Mouse (Mus musculus) midbrain, embryonic 10.5 days (tissue): ENCODE data around the gene Mettl9. TPM values are rescaled to one million over a fixed set of nuclear protein-coding genes. Genes with fewer than 3 reads are reported as not detected.

Experiments used
- DNase-seq: peaks from one replicate; pipeline ENCODE4 v3.0.0-alpha.2; 2017; ENCODE audit warnings: low spot score
- H3K27ac ChIP-seq: fragments of 300-500 bp; sonication (generic); replicated peaks from 2 replicates; pipeline ENCODE4 v1.5.1; 2016; ENCODE audit warnings: mild to moderate bottlenecking
- H3K27me3 ChIP-seq: fragments of 300-500 bp; sonication (generic); 2 replicates; pipeline ENCODE4 v1.6.1; 2016; ENCODE audit warnings: low read depth, mild to moderate bottlenecking; ENCODE audit not compliant: poor library complexity, severe bottlenecking
- H3K36me3 ChIP-seq: fragments of 300-500 bp; sonication (generic); 2 replicates; pipeline ENCODE4 v1.6.1; 2016; ENCODE audit warnings: mild to moderate bottlenecking, moderate library complexity
- H3K4me1 ChIP-seq: fragments of 300-500 bp; sonication (generic); 2 replicates; pipeline ENCODE4 v1.6.1; 2016
- H3K4me3 ChIP-seq: fragments of 300-500 bp; sonication (generic); 2 replicates; pipeline ENCODE4 v1.5.1; 2016; ENCODE audit warnings: mild to moderate bottlenecking, moderate library complexity
- H3K9me3 ChIP-seq: fragments of 300-500 bp; sonication (generic); replicated peaks from 2 replicates; pipeline ENCODE4 v1.6.1; 2016; ENCODE audit warnings: mild to moderate bottlenecking
- WGBS: fragments of 180-500 bp; shearing (Covaris S2); methylation state at CpG from one replicate; pipeline ENCODE4 v1.1.7; 2016; 5-methylcytosine and 5-hydroxymethylcytosine counted together
- polyA plus RNA-seq: library from polyadenylated mRNA; unstranded; fragments of >200 nt; fragmentation: Nextera tagmentation; extraction: Ambion mirVana; gene quantifications from 2 replicates; pipeline ENCODE4 v1.2.1, GENCODE M21; 2016

Gene Mettl9
- polyA plus RNA-seq, 1 experiment from 2014 or later = 210 TPM

- Histone ChIP-seq H3K27ac (no peak overlapping the region), H3K4me1 (peaks cover 8% of the 10 kb centered on the region; the same call in 1 of the 2 replicates), H3K36me3 (peaks cover 16% of the 10 kb centered on the region), H3K27me3 (no peaks in the 10 kb centered on the region), H3K4me3 (no peak overlapping the region), H3K9me3 (no peaks in the 10 kb centered on the region)
- DNase-seq = no peak
- WGBS = 81% methylated on average over 8 of the region's 8 CpGs
Observed at GRCm38 (mm10) chr7:121084840-121085453, 50.7 kb downstream of the Mettl9 start.

GRCm38 (mm10) chr7:121085500-121085899 is 51.3 kb downstream of the Mettl9 start:
- H3K4me1 ChIP-seq = peaks cover 8% of the 10 kb centered on the region; the same call in 1 of the 2 replicates
- DNase-seq = no peak
- no peak overlapping the region for H3K27ac ChIP-seq
- WGBS = 44% methylated on average over 4 of the region's 4 CpGs
- H3K4me3 ChIP-seq = no peak overlapping the region
- peaks cover 10% of the 10 kb centered on the region for H3K36me3 ChIP-seq
- no peaks in the 10 kb centered on the region for H3K27me3 ChIP-seq
- H3K9me3 ChIP-seq = no peaks in the 10 kb centered on the region

GRCm38 (mm10) chr7:121088745-121089144 is 54.5 kb downstream of the Mettl9 start:
- peaks cover 8% of the 10 kb centered on the region; the same call in 1 of the 2 replicates for H3K4me1 ChIP-seq
- no peak overlapping the region for H3K27ac ChIP-seq
- no peak overlapping the region for H3K4me3 ChIP-seq
- H3K27me3 ChIP-seq = no peaks in the 10 kb centered on the region
- 78% methylated on average over 5 of the region's 5 CpGs for WGBS
- DNase-seq = no peak
- H3K36me3 ChIP-seq = no peaks in the 10 kb centered on the region
- H3K9me3 ChIP-seq = no peaks in the 10 kb centered on the region

GRCm38 (mm10) chr7:121090748-121091147 is 56.5 kb downstream of the Mettl9 start:
- Histone ChIP-seq H3K4me1 (no peaks in the 10 kb centered on the region; the same call in 1 of the 2 replicates), H3K4me3 (no peak overlapping the region), H3K27ac (no peak overlapping the region), H3K36me3 (no peaks in the 10 kb centered on the region), H3K9me3 (no peaks in the 10 kb centered on the region), H3K27me3 (no peaks in the 10 kb centered on the region)
- 92% methylated on average over 7 of the region's 7 CpGs for WGBS
- DNase-seq = no peak

GRCm38 (mm10) chr7:121093026-121093425 is 58.8 kb downstream of the Mettl9 start:
- no peaks in the 10 kb centered on the region for H3K27me3 ChIP-seq
- H3K4me1 ChIP-seq = no peaks in the 10 kb centered on the region
- no peaks in the 10 kb centered on the region for H3K9me3 ChIP-seq
- DNase-seq = no peak
- H3K27ac ChIP-seq = no peak overlapping the region
- H3K4me3 ChIP-seq = no peak overlapping the region
- no peaks in the 10 kb centered on the region for H3K36me3 ChIP-seq
- 74% methylated on average over 4 of the region's 4 CpGs for WGBS

GRCm38 (mm10) chr7:121098614-121099389 is 64.6 kb downstream of the Mettl9 start:
- Histone ChIP-seq H3K9me3 (no peaks in the 10 kb centered on the region), H3K4me3 (no peak overlapping the region), H3K4me1 (no peaks in the 10 kb centered on the region), H3K36me3 (no peaks in the 10 kb centered on the region), H3K27me3 (no peaks in the 10 kb centered on the region), H3K27ac (no peak overlapping the region)
- WGBS = 77% methylated on average over 10 of the region's 10 CpGs
- no peak for DNase-seq

GRCm38 (mm10) chr7:121107851-121108250 is 73.6 kb downstream of the Mettl9 start:
- Histone ChIP-seq H3K36me3 (no peaks in the 10 kb centered on the region), H3K27ac (no peak overlapping the region)
- 75% methylated on average over 3 of the region's 3 CpGs for WGBS

GRCm38 (mm10) chr7:121111321-121111720 is 77.1 kb downstream of the Mettl9 start:
- H3K36me3 ChIP-seq = no peaks in the 10 kb centered on the region
- H3K9me3 ChIP-seq = no peaks in the 10 kb centered on the region
- H3K4me1 ChIP-seq = no peaks in the 10 kb centered on the region
- H3K27ac ChIP-seq = no peak overlapping the region
- no peak overlapping the region for H3K4me3 ChIP-seq
- H3K27me3 ChIP-seq = no peaks in the 10 kb centered on the region
- WGBS = 50% methylated on average over 3 of the region's 3 CpGs
- DNase-seq = no peak

More at GRCm38 (mm10) chr7:121107851-121108250, 73.6 kb downstream of the Mettl9 start:
- no peak for DNase-seq
- Histone ChIP-seq H3K4me1 (no peaks in the 10 kb centered on the region), H3K27me3 (no peaks in the 10 kb centered on the region), H3K4me3 (no peak overlapping the region), H3K9me3 (no peaks in the 10 kb centered on the region)

- 80% methylated on average over 3 of the region's 3 CpGs for WGBS
- Histone ChIP-seq H3K9me3 (no peaks in the 10 kb centered on the region), H3K27me3 (no peaks in the 10 kb centered on the region), H3K27ac (no peak overlapping the region), H3K36me3 (no peaks in the 10 kb centered on the region), H3K4me1 (no peaks in the 10 kb centered on the region), H3K4me3 (no peak overlapping the region)
- DNase-seq = no peak
Observed at GRCm38 (mm10) chr7:121111762-121112161, 77.5 kb downstream of the Mettl9 start.

GRCm38 (mm10) chr7:121120143-121120818 is 86.0 kb downstream of the Mettl9 start:
- Histone ChIP-seq H3K36me3 (no peaks in the 10 kb centered on the region), H3K4me1 (0 out of 2 replicates have a peak, but pooled peaks cover 2% of the 10 kb centered on the region), H3K4me3 (no peak overlapping the region), H3K27me3 (no peaks in the 10 kb centered on the region), H3K9me3 (no peaks in the 10 kb centered on the region), H3K27ac (no peak overlapping the region)
- DNase-seq = peak; percentile 76
- 11% methylated on average over 10 of the region's 10 CpGs for WGBS
